Mouse (Mus musculus) layer of hippocampus, adult 18-20 months (tissue): ENCODE measurements at regions not wholly inside any gene's neighbourhood (a gene's known extent, or its start where the extent isn't known, plus 50 kb on each side); places are given as distances from the start of the nearest gene placed in this dataset.
"Not testable (repeated sequence)": the region's sequence is repeated elsewhere in the genome, so short reads cannot be mapped to it uniquely, and the experiment has no call there.

ENCODE experiments used
- DNase-seq, 2 experiments: peaks; one replicate each; pipeline ENCODE4 v3.0.0; 2022; ENCODE audit warnings: low spot score in 2 of 2

GRCm38 (mm10) chr5:14309981-14310380 lies 204.7 kb upstream of the Pclo start:
- DNase-seq, result no peak

- DNase-seq, result no peak
Measured at GRCm38 (mm10) chr5:14311729-14312128, 203.0 kb upstream of the Pclo start.

- peak in 1 of 2 experiments; percentile 10 for DNase-seq
Measured at GRCm38 (mm10) chr5:14320216-14320615, 194.5 kb upstream of the Pclo start.

- no peak for DNase-seq
Measured at GRCm38 (mm10) chr5:14322000-14322399, 192.7 kb upstream of the Pclo start.

- no peak for DNase-seq
Measured at GRCm38 (mm10) chr5:14360446-14360845, 154.3 kb upstream of the Pclo start.

GRCm38 (mm10) chr5:14389184-14389890 lies 125.4 kb upstream of the Pclo start:
- DNase-seq, result peak; percentile 61 to 88

- DNase-seq, result no peak
Measured at GRCm38 (mm10) chr5:14391793-14392192, 122.9 kb upstream of the Pclo start.

GRCm38 (mm10) chr5:14403381-14403780 lies 111.3 kb upstream of the Pclo start:
- not testable (repeated sequence) for DNase-seq

- DNase-seq, result no peak
Measured at GRCm38 (mm10) chr5:14404344-14404743, 110.4 kb upstream of the Pclo start.

- peak; percentile 36 to 49 for DNase-seq
Measured at GRCm38 (mm10) chr5:14415234-14415862, 99.4 kb upstream of the Pclo start.

- DNase-seq, result no peak
Measured at GRCm38 (mm10) chr5:14453082-14453481, 61.6 kb upstream of the Pclo start.
